Mouse (Mus musculus) kidney, postnatal 4 days (tissue): ENCODE data around the gene Cdk13.

Source experiments
- DNase-seq, 2 experiments: peaks; one replicate each; pipeline ENCODE4 v3.0.0; 2021; ENCODE audit warnings: mixed read lengths in 2 of 2

Cdk13 gene

DNA sequence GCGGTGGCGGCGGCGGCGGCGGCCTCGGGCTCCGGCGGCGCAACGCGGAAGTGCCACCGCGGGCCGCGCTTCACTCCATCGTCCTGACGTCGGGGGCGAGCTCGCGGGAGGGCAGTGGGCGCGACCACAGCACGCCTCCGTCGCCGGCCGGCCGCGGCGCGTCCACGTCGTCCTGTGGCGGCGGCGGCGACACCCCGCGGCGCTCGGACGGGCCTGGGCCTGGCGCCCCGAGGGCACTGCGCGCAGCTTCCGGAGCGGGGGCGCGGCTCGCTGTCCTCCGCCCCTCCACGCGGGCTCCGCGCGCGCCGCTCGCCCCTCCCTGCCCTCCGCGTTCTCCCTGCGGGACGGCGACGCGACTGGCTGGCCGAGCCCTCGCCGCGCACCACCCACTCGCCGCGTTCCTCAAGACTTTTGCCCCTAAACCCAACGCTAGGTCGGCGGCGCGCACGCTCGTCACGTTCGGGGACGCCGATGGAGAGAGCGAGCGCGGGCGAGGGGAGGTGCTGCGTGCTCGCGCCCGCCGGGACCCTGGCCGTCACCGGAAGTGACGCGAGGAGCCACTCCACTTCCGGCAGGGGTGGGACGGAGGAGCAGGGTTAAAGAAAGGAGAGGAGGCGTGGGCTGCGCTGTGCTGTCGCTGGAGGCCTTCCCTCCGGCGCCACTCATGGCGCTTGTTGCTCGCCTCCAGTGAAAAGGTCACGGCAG, at the start of gene Cdk13:
TSS of gene Cdk13 (minus strand) at position 189 of the 705 bp plus-strand sequence.
- peak; percentile 99 for DNase-seq

DNA sequence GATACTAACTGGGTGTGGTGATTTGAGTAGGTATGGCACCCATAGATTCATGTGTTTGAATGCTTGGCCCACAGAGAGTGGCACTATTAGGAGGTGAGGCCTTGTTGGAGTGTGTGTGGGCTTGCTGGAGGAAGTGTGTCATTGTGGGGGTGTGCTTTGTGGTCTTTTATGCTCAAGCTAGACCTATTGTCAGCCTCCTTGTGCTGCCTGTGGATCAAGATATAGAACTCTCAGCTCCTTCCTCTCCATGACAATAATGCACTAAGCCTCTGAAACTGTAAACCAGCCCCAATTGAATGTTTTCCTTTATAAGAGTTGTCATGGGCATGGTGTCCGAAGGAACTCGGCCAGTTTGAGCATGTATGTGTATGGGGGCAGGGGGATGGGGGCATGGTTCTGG, 38.4 kb upstream of the Cdk13 start:
- no peak for DNase-seq

DNA sequence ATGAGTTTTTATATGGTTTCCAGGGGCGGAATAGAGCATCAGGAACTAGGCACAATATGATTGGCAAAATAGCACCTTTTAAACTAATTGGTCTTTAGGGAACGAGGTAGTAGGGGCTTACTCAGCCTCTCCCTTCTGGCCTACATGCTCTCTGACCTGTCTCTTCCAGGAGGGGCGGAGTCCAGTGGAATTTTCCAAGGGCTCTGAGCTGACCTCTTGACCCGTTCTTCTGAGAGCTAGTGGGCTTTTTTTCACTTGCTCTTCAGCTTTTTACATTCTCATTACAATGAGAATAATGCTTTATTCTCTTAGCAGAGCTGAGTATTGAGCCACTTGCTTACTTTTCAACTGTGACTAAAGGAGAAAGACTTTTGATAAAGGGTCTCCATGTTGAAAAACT, 37.9 kb upstream of the Cdk13 start:
- DNase-seq: no peak

DNA sequence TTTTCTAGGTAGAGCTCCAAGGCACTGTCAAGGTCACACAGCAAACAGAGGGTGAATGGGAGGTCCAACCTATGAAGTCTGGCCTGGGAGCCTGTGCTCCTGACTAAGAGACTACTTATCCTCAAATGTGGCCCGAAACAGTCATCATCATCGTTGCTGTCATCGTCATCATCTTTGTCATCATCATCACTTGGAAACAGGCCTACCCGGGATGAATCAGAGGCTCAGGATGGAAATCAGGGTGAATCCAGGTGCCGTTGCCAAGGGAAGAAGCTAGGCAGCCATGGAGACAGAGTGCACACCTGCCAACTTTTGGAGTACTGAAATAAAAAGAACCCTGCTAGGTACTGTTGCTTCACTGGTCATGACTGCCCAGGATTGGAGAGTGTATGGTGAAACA, 34.2 kb upstream of the Cdk13 start:
- DNase-seq: no peak

DNA sequence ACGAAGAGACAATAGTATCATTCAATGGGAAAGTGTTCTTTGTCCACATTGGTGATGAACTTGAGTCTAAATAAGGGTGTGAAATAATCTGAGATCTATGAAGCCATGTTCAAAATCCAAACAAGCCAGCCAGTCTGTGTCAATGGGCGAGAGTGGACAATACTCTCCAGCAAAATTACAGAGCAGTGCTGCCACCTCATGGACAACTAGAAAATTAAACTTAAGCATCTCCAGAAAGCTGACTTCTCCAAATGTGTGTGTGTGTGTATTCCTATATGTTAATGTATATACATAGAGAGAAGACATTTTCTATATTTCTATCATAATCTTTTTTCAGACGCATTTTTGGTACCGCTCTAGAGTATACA, 33.6 kb upstream of the Cdk13 start:
- DNase-seq: peak; percentile 65 to 76

DNA sequence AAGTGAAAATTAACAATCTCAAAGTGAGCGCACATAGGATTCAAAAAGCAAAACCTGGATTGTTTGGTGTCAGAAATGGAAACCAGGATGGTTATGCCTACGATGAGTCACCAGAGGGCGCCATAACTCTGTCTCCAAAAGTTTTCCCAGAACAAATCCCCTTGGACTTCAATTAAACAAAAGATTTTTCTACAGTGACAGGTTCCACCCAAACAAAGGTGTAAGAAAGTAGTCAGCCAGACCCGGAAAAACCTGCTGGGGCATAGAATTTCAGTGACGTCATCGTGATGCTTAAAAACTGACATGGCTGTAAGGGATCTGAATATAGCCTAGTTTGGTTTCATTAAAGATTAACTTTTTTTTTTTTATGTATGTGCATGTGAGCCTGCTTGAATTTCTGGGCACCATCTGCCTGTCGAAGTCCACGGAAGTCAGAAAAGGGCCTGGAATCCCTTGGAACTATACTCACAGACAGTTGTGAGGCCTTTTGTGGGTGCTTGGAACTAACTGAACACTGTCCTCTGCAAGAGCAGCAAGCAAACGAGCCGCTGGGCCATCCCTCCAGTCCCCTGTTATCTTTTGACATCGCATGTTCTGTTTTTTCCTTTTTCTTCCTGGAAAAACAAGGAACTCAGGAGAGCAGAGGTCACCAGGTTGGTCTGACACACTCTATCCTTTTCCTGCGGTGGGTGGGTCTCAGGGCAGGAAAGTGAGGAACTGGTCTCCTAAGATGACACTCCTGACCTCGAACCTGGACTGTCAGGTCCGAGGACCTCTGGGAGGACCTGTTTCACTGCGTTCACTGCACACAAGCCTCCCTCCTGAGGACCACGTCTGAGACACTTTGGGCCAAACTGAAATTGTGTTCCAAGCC, 33.0 kb upstream of the Cdk13 start:
- DNase-seq: peak; percentile 56 to 64

DNA sequence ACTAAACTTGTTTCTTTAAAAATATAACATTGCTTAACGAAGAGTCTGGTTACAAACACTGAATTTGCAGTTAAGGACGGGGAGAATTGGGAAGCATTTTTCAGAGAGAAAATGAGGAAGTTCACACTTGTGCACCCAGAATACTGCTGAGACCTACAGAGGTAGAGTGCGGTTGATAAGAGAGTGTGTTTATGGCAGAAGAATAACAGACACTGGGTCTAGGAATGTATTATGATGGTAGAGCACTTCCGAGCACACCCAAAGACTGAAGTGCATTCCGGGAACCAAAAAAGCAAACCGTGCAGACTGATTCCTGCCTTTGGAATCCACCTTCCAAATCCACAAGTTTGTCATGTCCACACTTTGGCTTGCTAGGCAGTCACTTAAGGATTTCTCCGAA, 31.9 kb upstream of the Cdk13 start:
- DNase-seq: no peak

DNA sequence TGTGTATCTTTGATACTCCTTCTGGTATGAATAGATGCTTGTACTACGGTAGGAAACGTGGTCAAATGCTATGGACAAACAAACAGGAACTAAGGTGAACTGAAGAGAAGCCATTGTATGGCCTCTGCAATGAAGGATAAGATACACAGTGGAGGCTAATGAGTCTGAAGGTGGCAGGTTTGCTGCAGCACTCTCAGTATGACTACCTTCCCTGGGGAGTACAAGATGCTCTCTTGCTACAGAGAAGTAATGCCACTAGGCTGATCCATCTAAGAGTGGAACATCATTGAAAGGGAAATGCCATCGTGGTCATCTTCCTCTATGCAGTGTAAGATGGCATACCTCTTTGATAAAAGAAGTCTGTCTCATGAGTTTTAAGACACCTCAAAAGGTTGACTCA, 28.0 kb upstream of the Cdk13 start:
- DNase-seq: no peak

DNA sequence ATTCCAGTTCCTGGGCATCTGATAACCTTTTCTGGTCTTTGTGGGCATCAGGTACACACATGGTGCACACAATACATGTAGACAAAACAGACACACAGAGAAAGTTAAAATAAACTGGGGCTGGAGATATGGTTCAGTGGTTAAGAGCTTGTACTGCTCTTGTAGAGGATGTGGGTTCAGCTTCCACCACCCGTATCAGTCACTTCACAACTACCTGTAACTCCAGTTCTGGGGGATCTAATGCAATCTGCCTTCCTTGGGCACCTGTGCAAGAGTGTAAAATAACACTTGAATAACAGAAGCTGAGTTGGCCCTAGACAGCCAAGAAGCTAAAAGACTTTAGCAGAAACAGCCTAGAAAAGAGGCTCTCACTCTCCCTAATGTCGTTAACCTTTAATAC, 12.3 kb upstream of the Cdk13 start:
- no peak for DNase-seq

DNA sequence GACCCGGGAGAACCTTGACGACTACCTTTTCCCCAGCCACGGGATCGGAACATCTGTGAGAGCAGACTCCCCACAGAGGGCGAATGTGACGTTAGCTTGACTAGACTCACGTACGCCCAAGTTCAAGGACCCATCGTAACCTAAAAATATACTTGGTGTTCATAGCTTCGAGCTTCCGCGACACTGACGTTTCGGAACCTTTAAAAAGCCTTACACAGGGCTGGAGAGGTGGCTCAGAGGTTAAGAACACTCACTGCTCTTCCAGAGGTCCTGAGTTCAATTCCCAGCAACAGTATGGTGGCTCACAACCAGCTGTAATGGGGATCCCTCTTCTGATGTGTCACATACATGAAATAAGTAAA, 698 bp upstream of the Cdk13 start:
- no peak for DNase-seq

DNA sequence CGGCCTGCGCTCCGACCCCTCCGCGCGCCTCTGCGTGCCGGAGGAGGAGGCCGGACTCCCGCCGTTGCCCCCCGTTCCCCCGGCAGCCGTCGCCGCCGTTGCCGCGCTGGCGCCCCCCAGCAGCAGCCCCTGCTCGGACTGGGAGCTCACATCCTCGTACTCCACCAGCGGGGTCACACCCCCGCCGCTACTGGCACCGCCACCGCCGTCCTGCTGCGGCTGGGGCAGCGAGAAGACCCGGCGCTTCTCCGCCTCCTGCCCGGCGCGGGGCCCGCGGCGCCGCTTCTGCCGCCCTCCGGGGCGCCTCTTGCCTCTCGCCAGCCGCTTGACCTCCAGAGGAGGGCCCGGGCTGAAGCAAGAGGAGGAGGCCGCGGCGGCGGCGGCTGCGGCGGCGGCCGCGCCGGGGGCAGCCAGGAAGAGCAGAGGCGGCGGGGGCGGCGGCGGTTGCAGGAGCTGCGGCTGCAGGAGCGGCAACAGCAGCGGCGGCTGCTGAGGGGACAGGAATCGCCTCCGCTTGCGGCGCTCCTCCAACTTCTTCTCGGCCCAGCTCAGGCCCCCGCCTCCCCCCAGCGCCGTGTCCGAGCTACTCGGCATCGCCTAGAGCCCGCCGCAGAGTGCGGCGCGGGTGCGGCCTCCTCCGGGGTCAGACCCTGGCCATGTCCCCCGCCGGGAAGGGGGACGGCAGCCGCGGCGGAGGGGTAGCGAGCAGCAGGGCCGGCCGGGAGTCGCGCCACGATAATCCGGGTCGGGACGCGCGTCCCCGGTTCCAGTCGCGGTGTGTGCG, 647 bp downstream of the Cdk13 start:
- peak; percentile 67 to 78 for DNase-seq

DNA sequence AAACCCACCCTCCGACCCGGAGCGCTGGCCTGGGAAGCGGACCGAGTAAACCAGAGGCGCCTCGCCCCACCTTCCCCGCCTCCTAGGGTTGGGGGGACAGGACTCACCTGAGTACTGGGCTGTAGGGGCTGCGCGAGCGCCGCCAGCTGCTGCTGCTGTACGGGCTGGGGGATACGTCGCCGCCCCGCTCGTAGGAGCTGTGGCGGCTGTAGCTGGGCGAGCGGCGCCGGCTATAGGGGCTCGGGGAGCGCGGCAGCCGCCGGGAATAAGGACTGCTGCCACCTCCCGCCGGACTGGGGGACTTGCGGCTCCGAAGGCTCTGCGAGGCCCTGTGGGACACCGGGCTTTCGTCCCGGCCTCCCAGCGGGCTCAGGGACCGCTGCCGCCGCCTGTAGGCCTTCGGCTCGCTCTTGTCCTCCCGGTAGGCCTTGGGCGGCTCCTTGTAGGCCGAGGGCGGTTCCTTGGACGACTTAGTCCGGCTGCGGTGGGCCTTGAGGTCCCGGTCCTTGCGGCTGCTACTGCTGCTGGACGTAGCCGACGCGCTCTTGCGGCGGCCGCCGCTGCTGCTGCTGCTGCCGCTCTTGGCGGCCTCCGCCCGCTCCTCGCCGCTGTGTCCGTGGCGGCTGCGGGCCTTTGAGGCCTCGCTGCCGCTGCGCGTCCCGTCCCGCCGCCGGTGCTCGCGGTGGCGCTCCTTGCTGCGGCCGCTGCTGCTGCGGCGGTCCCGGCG, 1.4 kb downstream of the Cdk13 start:
- peak; percentile 82 to 89 for DNase-seq

DNA sequence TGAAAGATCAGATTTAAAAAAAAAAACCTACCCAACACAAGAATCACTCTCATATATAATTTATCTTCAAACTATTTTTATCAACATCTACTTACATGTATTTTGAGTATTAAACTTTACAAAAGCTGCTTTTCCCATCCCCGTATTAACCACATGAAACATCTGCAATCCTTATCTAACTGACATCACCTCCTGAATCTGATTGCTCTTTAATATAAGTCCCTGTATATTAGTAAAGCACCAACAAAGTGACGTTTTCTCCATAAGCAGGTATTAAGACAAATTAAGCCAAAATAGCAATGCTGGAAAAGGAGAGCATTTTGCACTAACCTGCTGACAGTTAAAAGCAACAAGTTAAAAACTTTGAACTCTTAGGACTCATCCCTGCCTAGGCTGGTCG, 2.0 kb downstream of the Cdk13 start:
- no peak for DNase-seq

DNA sequence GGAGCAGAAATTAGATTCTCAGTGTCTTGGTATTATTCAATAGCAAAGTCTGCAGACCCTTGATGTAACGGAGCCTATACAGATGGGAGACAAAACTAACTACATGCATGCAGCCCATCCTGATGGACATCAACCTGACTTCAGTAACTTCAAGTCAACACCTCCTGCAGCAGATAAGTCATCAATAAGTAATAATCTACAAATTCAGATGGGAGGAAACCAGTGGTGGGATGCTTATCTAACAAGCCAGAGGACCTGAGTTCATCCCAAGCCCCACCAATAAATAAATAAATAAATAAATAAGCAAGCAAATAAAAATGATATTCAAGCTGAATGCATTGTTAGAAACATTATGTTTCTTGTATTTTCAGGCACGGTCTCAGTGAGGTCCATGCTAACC, 5.2 kb downstream of the Cdk13 start:
- no peak for DNase-seq

DNA sequence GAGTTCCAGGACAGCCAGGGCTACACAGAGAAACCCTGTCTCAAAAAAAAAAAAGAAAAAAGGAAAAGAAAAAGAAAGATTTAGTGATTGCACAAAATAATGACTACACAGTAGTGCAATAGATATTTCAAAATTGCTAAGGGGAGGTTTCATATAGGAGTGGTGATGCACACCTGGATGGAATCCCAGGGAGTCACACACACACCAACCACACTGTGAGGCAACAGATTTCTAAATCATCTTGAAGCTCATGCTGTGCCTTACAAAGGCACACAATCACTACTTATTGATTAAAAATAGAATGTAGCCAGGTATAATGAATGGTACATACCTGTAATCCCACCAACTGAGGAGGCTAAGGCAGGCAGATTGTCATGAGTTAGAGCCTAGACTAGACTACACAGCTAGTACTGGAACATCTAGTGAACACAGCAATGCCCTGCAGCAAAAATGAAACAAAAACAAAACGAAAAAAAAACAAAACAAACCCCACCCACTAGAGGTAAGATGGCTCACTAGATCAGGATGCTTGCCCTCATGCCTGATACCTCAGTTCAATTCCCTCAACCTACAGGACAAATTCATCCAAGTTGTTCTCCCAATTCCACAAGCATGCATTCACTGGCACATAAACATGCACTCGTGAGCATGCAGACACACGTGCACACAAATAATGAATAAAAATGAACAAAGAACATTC, 9.0 kb downstream of the Cdk13 start:
- DNase-seq: no peak

DNA sequence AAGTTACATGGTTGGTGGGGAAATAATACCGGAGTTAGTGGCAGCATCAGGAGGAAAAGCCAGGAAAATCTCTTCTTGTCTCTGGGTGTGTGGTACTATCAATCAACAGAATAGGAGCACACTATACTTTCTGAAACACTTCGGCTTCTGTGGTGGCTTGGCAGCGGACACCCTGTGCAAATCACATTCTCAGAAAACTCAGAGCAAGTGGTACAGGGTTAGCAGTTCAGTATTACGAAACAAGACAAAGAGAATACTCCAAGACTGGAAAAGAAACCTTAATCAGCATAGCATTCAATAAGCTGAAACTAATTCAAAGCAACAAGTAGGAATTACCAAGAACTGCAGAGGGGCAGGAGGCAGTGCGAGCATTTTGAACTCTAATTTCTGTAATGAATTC, 21.3 kb downstream of the Cdk13 start:
- no peak for DNase-seq

DNA sequence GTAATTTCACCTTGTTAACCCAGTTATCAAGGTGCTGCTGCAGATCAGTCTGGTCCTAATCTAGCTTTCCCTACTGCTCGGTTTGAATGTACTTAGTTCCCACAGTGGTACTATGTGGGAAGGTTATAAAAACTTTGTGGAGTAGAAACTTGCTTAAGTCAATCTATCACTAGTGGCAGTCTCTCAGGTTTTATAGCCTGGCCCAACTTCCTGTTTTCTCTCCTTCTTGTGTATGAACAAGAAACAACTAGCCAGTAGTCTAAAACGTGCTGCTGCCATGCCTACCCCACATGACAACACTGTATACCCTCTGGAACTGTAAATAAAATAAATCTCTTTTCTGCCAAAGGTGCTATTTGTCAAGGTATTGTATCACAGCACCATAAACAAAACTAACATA, 25.0 kb downstream of the Cdk13 start:
- no peak for DNase-seq

DNA sequence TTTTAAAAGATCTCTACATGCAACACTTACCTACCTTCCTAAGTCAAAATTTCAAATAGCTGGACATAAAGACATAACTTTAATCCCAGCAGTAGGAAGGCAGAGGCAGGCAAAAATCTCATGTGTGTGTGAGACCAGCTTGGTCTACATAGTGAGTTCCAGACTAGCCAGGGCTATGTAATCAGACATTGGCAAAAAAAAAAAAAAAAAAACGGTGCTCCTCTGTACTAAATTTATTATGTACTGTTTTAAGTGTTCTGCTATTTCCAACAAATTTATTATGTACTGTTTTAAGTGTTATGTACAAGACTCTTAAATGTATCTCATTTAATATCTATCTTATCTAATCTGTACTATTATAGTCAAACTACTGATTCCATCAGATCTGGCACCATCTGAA, 28.6 kb downstream of the Cdk13 start:
- DNase-seq: no peak

DNA sequence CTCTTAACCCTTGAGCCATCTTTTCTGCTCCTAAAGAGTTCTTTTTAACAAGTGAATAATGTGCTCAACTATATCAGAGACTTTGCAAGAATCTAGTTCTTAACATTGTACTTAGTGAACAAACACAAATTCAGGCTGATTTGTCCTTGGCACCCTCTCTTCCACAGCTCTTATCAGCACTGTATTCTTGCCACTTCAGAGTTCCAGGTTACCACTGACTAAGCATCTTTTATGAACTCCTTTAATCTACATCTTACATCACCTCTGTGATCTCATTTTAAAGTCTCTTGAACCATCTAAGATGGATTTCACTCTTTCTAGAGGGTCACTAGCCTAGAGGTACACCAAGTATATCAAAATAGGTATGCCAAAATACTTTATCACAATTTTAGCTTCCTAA, 29.5 kb downstream of the Cdk13 start:
- no peak for DNase-seq

DNA sequence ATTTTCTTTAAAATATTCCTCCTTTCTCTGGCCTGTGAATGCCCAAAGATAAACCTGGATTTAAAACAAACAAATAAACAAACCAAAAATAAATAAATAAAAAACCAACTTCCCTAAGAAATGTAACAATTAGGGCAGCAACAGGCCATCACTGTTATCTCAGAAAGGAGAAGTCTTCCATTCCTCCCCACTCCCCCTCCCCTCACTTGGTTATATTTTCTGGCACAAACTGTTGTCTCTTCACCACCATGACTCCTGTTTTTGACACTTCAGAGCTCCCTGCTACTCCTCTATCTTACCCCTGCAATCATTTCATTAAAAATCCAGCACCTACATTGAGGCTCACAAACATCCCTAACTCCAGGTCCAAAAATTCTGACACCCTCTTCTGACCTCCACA, 31.8 kb downstream of the Cdk13 start:
- DNase-seq: no peak

DNA sequence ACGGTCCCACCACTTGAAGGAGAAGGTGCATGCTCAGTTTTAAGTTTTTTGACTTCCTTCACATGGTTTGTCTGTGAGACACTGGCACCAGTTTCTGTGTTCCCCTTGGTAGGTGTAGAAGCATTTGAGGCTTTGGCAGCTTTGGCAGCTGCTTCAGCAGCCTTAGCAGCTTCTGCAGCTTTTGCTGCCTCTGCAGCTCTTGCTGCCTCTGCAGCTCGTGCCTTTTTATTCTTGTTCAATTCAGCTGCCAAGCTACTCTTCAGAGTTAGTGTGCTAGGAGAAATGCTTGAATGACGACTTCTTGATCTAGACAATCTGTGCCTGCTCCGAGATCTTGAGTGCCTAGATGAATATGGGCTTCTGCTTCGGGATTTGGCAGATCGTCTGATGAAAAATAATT, 32.3 kb downstream of the Cdk13 start:
- DNase-seq: no peak

DNA sequence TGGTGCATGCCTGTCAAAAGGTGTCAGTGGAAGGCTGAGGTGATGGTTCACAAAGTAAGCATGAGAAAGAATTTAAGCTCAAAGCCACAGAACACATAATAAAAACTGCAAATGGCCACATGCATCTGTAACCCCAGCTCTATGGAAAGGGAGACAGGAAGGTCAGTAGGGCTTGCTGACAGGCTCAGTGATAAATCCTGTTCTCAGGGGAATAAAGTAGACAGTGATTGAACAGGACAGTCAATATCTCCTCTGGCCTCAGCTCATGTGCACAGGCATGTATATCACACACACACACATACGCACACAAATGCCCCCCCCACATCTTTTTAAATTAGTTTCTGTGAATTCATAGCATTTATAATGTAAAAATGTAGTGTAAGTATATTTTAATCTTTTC, 42.5 kb downstream of the Cdk13 start:
- DNase-seq: no peak
